In the genomic region with DNA sequence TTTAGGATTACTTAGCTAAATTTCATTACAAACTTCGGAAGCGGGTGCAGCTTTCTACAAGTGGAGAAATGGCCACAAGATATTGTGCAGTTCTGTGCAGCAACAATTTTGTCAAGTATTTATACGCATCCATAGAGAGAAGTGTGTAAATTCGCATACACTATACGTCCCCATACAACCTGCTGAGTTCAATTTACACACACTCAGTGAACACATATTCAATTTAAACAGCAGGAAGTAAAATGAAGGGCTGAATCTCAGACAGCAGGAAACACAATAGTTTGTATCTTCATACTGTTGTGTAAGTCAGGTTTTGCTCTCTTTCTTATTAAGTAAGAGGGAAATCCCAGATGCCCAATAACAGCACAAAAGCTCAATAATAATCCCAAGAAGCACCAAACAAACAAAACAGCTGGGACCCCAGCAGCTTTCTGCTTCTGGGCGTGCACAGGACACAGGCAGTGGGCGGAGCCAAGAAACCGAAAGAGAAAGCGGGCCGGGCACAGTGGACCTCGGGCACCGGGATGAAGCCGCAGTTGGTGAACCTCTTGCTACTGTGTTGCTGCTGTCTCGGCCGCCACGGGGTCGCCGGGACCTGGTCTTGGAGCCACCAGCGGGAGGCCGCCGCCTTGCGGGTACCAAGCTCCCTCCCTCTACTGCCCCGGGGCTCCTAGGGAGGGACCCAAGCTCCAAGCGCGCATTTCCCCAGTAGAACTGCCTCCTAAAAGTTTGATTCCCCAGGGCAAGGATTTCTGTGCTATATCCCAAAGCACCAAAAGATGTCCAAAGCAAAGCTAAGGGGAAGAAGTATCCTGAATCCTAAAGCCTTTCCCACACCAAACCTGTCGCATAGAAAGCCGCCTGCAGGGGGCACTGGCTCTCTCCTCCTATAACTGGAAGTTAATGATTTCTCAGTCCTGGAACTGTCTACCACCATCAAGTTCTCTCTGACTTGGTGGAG, we compare ENCODE assay signal across 8 mouse cellular contexts. TPM values are rescaled to one million over a fixed set of nuclear protein-coding genes. Genes with fewer than 3 reads are reported as not detected.
DNase-seq lines count a peak whose midpoint lies in the region; ATAC-seq and TF ChIP-seq lines count a peak whose summit lies in the region.

Ctso (plus strand) TSS at position 461 of the 961 bp plus-strand sequence.

- H3K9ac ChIP-seq in MEL (ENCODE audit: control insufficient read depth, low read depth, low read length, poor library complexity, severe bottlenecking): peak within 1 kb of the TSS; percentile 86
- peak within 1 kb of the TSS; percentile 74 for H3K9ac ChIP-seq in neural tube, embryonic 15.5 days (replicated peaks)

- no peak within 1 kb of the TSS; the same call in 1 of the 2 replicates for H3K27ac ChIP-seq in MEL (ENCODE audit: control insufficient read depth, low read depth, low read length)
- H3K27ac ChIP-seq in layer of hippocampus, adult 2 months: peak within 1 kb of the TSS; percentile 99
- H3K27ac ChIP-seq in neural tube, embryonic 15.5 days (replicated peaks): peak within 1 kb of the TSS; percentile 88

- H3K4me2 ChIP-seq in neural tube, embryonic 15.5 days: peak within 1 kb of the TSS; percentile 74

- no peaks in the 10 kb centered on the region for H3K9me3 ChIP-seq in MEL (replicated peaks; ENCODE audit: insufficient read depth, low read length)
- H3K9me3 ChIP-seq in neural tube, embryonic 15.5 days (replicated peaks): no peaks in the 10 kb centered on the region

- 10% methylated on average over 27 of the region's 27 CpGs for WGBS in lung, adult 2 months
- 9% methylated on average over 27 of the region's 27 CpGs for WGBS in neural tube, embryonic 15.5 days

- TF ChIP-seq EP300 in MEL (IDR thresholded peaks at IDR 0.05; ENCODE audit: low read depth in 1 of 2, low read length in 2 of 2): no peak

- H3K79me2 ChIP-seq in MEL (ENCODE audit: control insufficient read depth, insufficient read depth, low read length, poor library complexity): no peaks in the 10 kb centered on the region; the same call in 1 of the 2 replicates

- peak; percentile 22 for TF ChIP-seq RAD21 in MEL (IDR thresholded peaks at IDR 0.05; ENCODE audit: low read depth, low read length)

- peak; percentile 67 to 73 (median 71) for TF ChIP-seq CTCF in MEL (IDR thresholded peaks at IDR 0.05 in 2 of 3, conservative IDR thresholded peaks at IDR 0.05 in 1 of 3; ENCODE audit: control insufficient read depth in 1 of 3, insufficient read depth in 1 of 3, low read depth in 2 of 3, low read length in 3 of 3, poor library complexity in 1 of 3, severe bottlenecking in 1 of 3)
- TF ChIP-seq CTCF in layer of hippocampus, adult 2 months (conservative IDR thresholded peaks at IDR 0.05): peak; percentile 90
- peak; percentile 62 for TF ChIP-seq CTCF in lung, adult 2 months (IDR thresholded peaks at IDR 0.05; ENCODE audit: insufficient read depth, low read length)

- TF ChIP-seq POLR2A in MEL (IDR thresholded peaks at IDR 0.05; ENCODE audit: control insufficient read depth in 1 of 2, insufficient read depth in 1 of 2, low read depth in 1 of 2, low read length in 2 of 2, poor library complexity in 1 of 2): no peak
- peak; percentile 71; the same call in 1 of the 2 replicates for TF ChIP-seq POLR2A in lung, adult 2 months (IDR thresholded peaks at IDR 0.05; ENCODE audit: borderline replicate concordance, extremely low read depth, low read depth, low read length)

- H3K4me1 ChIP-seq in MEL (ENCODE audit: control insufficient read depth in 1 of 2, insufficient read depth in 2 of 2, low read length in 2 of 2): peaks cover 0 to 2% of the 10 kb centered on the region in 2 experiments; a peak in 1 of 4 replicates
- peaks cover 5% of the 10 kb centered on the region; the same call in 1 of the 2 replicates for H3K4me1 ChIP-seq in lung, adult 2 months (ENCODE audit: control insufficient read depth, insufficient read depth, low read length)
- H3K4me1 ChIP-seq in neural tube, embryonic 15.5 days: peaks cover 6% of the 10 kb centered on the region; the same call in 1 of the 2 replicates

- H3K36me3 ChIP-seq in MEL (ENCODE audit: control insufficient read depth in 1 of 2, insufficient read depth in 2 of 2, low read length in 2 of 2): peaks cover 0 to 4% of the 10 kb centered on the region in 2 experiments; a peak in 2 of 4 replicates
- no peaks in the 10 kb centered on the region for H3K36me3 ChIP-seq in neural tube, embryonic 15.5 days

- H3K27me3 ChIP-seq in MEL (ENCODE audit: control insufficient read depth in 1 of 2, insufficient read depth in 2 of 2, low read length in 2 of 2): no peaks in the 10 kb centered on the region
- no peaks in the 10 kb centered on the region for H3K27me3 ChIP-seq in neural tube, embryonic 15.5 days (replicated peaks)

- ATAC-seq in neural tube, embryonic 15.5 days (ENCODE audit: low FRiP score): peak; percentile 92

- peak within 1 kb of the TSS; percentile 98 to 100 for H3K4me3 ChIP-seq in MEL (ENCODE audit: control insufficient read depth in 1 of 2, insufficient read depth in 1 of 2, low read depth in 2 of 2, low read length in 2 of 2)
- H3K4me3 ChIP-seq in layer of hippocampus, adult 2 months: peak within 1 kb of the TSS; percentile 92
- peak within 1 kb of the TSS; percentile 70 for H3K4me3 ChIP-seq in lung, adult 2 months (replicated peaks; ENCODE audit: extremely low read depth, low read depth, low read length)
- peak within 1 kb of the TSS; percentile 76 for H3K4me3 ChIP-seq in neural tube, embryonic 15.5 days (replicated peaks)

- peak; percentile 78 for DNase-seq in MEL (ENCODE audit: low read depth, low spot score)
- peak; percentile 83 for DNase-seq in cerebellum, adult 8-10 months
- peak; percentile 80 for DNase-seq in forelimb bud, embryonic 11.5 days (ENCODE audit: low read depth, low spot score)
- DNase-seq in heart, postnatal 4 days: peak; percentile 88
- DNase-seq in layer of hippocampus, adult 2 months (ENCODE audit: low spot score in 2 of 2): peak; percentile 81 to 86
- DNase-seq in lung, adult 2 months: peak; percentile 92
- peak; percentile 91 for DNase-seq in testis, postnatal 10 days (ENCODE audit: low spot score)

TF ChIP-seq in MEL, 35 proteins besides CTCF, POLR2A, EP300 and RAD21:
- TF ChIP-seq SMC3 (IDR thresholded peaks at IDR 0.05; ENCODE audit: low read depth, low read length) (peak; percentile 50), SIN3A (IDR thresholded peaks at IDR 0.05; ENCODE audit: low read length) (peak; percentile 35; the same call in 1 of the 2 replicates), GABPA (IDR thresholded peaks at IDR 0.05; ENCODE audit: low read depth, low read length) (no peak)
TF ChIP-seq in MEL: peak in this region for 2.

RNA-seq across cellular contexts. Expression of gene Ctso, which starts in this region (rescaled TPM):
- total RNA-seq in MEL (2012; rRNA removed): 0.23 and 0.50 TPM in 2 replicates
- polyA plus RNA-seq in MEL (2012; ENCODE audit: insufficient read depth in 1 of 2, insufficient read length in 2 of 2, low read depth in 1 of 2, low replicate concordance in 2 of 2, missing spikeins in 1 of 2): under 1 TPM in 1 of 2 experiments, not detected in 1; 0.15 TPM
- 1 to 10 TPM; 7.6 to 8.3 TPM for total RNA-seq in heart, postnatal 4 days (2021)
- 10 to 100 TPM; 19.1 to 19.9 TPM for total RNA-seq in layer of hippocampus, adult 2 months (2021)
- polyA plus RNA-seq in lung, adult 2 months (2012; rRNA removed): 9.5 and 16.7 TPM in 2 replicates
- 9.8 and 14.8 TPM in 2 replicates for polyA plus RNA-seq in neural tube, embryonic 15.5 days (2015; fragmentation: Nextera tagmentation; extraction: Ambion mirVana)

Comparison
In these comparisons a context has a peak if more than half of its experiments do, and no peak if none do; other contexts are left out.
1. Peak in DNase-seq, H3K4me3 ChIP-seq and H3K9ac ChIP-seq in MEL; RNA of the gene not detected or under 1 TPM.